Mouse (Mus musculus) CH12.LX (cell line): ENCODE results near the gene Plaur. TPM values are rescaled to one million over a fixed set of nuclear protein-coding genes. Genes with fewer than 3 reads are reported as not detected.
A peak's percentile ranks its signal among the peaks of the same experiment; 100 is the strongest.

Experiments used
- DNase-seq: peaks from one replicate; pipeline ENCODE4 v3.0.0-alpha.2; 2013; ENCODE audit errors: extremely low read depth
- H3K27ac ChIP-seq: 2 replicates; pipeline ENCODE4 v1.5.1; 2012; ENCODE audit warnings: low read depth, mild to moderate bottlenecking, control low read depth, moderate library complexity; ENCODE audit not compliant: insufficient read depth
- H3K27me3 ChIP-seq: replicated peaks from 2 replicates; pipeline ENCODE3; 2012; ENCODE audit warnings: inconsistent platforms
- H3K36me3 ChIP-seq, 2 experiments: replicated peaks in 1 of 2; 2 replicates each; pipeline versions ENCODE3 to v1.6.1; 2012; ENCODE audit warnings: inconsistent platforms in 1 of 2, low read length in 1 of 2, mild to moderate bottlenecking in 1 of 2, mixed read lengths in 1 of 2, moderate library complexity in 1 of 2; ENCODE audit not compliant: control insufficient read depth in 1 of 2, insufficient read depth in 1 of 2
- H3K4me1 ChIP-seq, 2 experiments: 2 replicates each; pipeline ENCODE4 v1.6.1; 2012; ENCODE audit warnings: inconsistent platforms in 1 of 2, moderate library complexity in 1 of 2; ENCODE audit not compliant: insufficient read depth in 2 of 2, control insufficient read depth in 1 of 2
- H3K4me2 ChIP-seq: 2 replicates; pipeline ENCODE4 v1.6.1; 2012; ENCODE audit warnings: low read depth, mild to moderate bottlenecking, control low read depth; ENCODE audit not compliant: poor library complexity, insufficient read depth, severe bottlenecking
- H3K4me3 ChIP-seq, 3 experiments: fragments of 150-350 bp in 1 of 3; sonication (generic) in 1 of 3; replicated peaks in 1 of 3; 2 replicates each; pipeline versions ENCODE3 to v1.5.1; 2011 to 2012; ENCODE audit warnings: low read depth in 2 of 3, low read length in 2 of 3, mild to moderate bottlenecking in 2 of 3, moderate library complexity in 2 of 3, control low read depth in 1 of 3, improper control_type of control experiment in 1 of 3, inconsistent platforms in 1 of 3, mixed read lengths in 1 of 3; ENCODE audit not compliant: poor library complexity in 1 of 3
- H3K79me2 ChIP-seq: replicated peaks from 2 replicates; pipeline ENCODE4 v1.6.1; 2012; ENCODE audit warnings: mild to moderate bottlenecking, moderate library complexity; ENCODE audit not compliant: control insufficient read depth, poor library complexity, insufficient read depth, severe bottlenecking; ENCODE audit errors: extremely low read depth
- H3K9ac ChIP-seq: 2 replicates; pipeline ENCODE4 v1.6.1; 2012; ENCODE audit warnings: low read depth, mild to moderate bottlenecking, control low read depth, moderate library complexity; ENCODE audit not compliant: insufficient read depth
- H3K9me3 ChIP-seq: replicated peaks from 2 replicates; pipeline ENCODE3; 2012; ENCODE audit warnings: low read length, inconsistent platforms, mixed read lengths
- BHLHE40 ChIP-seq: IDR thresholded peaks from 2 replicates; pipeline ENCODE4 v1.6.1; 2011; ENCODE audit warnings: mild to moderate bottlenecking, low read depth, low read length, improper control_type of control experiment
- E2F4 ChIP-seq: IDR thresholded peaks from 2 replicates; pipeline ENCODE4 v1.6.1; 2011; ENCODE audit warnings: low read depth, low read length, improper control_type of control experiment; ENCODE audit not compliant: insufficient replicate concordance
- GABPA ChIP-seq: IDR thresholded peaks from 2 replicates; pipeline ENCODE4 v1.6.1; 2012; ENCODE audit warnings: low read depth, low read length, improper control_type of control experiment, inconsistent platforms; ENCODE audit not compliant: insufficient replicate concordance
- HCFC1 ChIP-seq: IDR thresholded peaks from 2 replicates; pipeline ENCODE4 v1.6.1; 2012; ENCODE audit warnings: low read depth, mild to moderate bottlenecking, inconsistent platforms, low read length, improper control_type of control experiment
- IRF4 ChIP-seq: IDR thresholded peaks from 2 replicates; pipeline ENCODE4 v1.6.1; 2014; ENCODE audit warnings: low read depth, mild to moderate bottlenecking, inconsistent platforms, low read length, improper control_type of control experiment
- KAT2A ChIP-seq: IDR thresholded peaks from 2 replicates; pipeline ENCODE4 v1.6.1; 2012; ENCODE audit warnings: low read length, improper control_type of control experiment, inconsistent platforms; ENCODE audit not compliant: insufficient replicate concordance
- MAFK ChIP-seq: IDR thresholded peaks from 2 replicates; pipeline ENCODE4 v1.6.1; 2011; ENCODE audit warnings: low read length, improper control_type of control experiment; ENCODE audit not compliant: insufficient replicate concordance
- MEF2A ChIP-seq: IDR thresholded peaks from 2 replicates; pipeline ENCODE4 v1.6.1; 2014; ENCODE audit warnings: low read depth, mild to moderate bottlenecking, inconsistent platforms, low read length, improper control_type of control experiment, borderline replicate concordance
- MYC ChIP-seq: IDR thresholded peaks from 2 replicates; pipeline ENCODE4 v1.6.1; 2011; ENCODE audit warnings: low read depth, mild to moderate bottlenecking, improper control_type of control experiment, low read length
- NELFE ChIP-seq: IDR thresholded peaks from 2 replicates; pipeline ENCODE4 v1.6.1; 2011; ENCODE audit warnings: low read depth, low read length, improper control_type of control experiment
- POLR2A ChIP-seq: IDR thresholded peaks from 2 replicates; pipeline ENCODE4 v1.6.1; 2011; ENCODE audit warnings: low read depth, mild to moderate bottlenecking, improper control_type of control experiment, low read length
- RCOR1 ChIP-seq: conservative IDR thresholded peaks from 2 replicates; pipeline ENCODE4 v1.6.1; 2012; ENCODE audit warnings: low read depth, mild to moderate bottlenecking, inconsistent platforms, low read length, improper control_type of control experiment
- SIN3A ChIP-seq: IDR thresholded peaks from 2 replicates; pipeline ENCODE4 v1.6.1; 2012; ENCODE audit warnings: low read length, improper control_type of control experiment, inconsistent platforms
- SMC3 ChIP-seq: IDR thresholded peaks from 2 replicates; pipeline ENCODE4 v1.6.1; 2011; ENCODE audit warnings: low read depth, low read length, improper control_type of control experiment
- UBTF ChIP-seq: IDR thresholded peaks from 2 replicates; pipeline ENCODE4 v1.6.1; 2012; ENCODE audit warnings: low read depth, mild to moderate bottlenecking, inconsistent platforms, low read length, improper control_type of control experiment, moderate library complexity
- USF2 ChIP-seq: conservative IDR thresholded peaks from 2 replicates; pipeline ENCODE4 v1.6.1; 2011; ENCODE audit warnings: low read depth, low read length, improper control_type of control experiment
- dilution Hi-C: fragments of 300-500 bp; cut with MboI; formaldehyde crosslinking; loops from 2 replicates; pipeline ENCODE4 v1.14.3; 2020; ENCODE audit warnings: low sequenced_read_pairs; ENCODE audit not compliant: extremely low pct_unique_long_range_greater_than_20kb, extremely low pct_ligation_motif_present
- in situ Hi-C: fragments of 300-500 bp; cut with MboI; formaldehyde crosslinking; loops from 3 replicates; pipeline ENCODE4 v1.14.3; 2019; ENCODE audit warnings: low sequenced_read_pairs, low pct_ligation_motif_present, low pct_unique_long_range_greater_than_20kb, mixed read lengths
- polyA plus RNA-seq: library from polyadenylated mRNA; unstranded; fragments of >175 nt; gene quantifications from 2 replicates; pipeline ENCODE4 v1.2.1, GENCODE M21; 2012; ENCODE audit warnings: low read depth; ENCODE audit not compliant: insufficient read length
- total RNA-seq, 2 experiments: library from RNA; depleted of rRNA; stranded (reverse); fragments of 300-350 nt in 1 of 2; fragments of >200 nt in 1 of 2; gene quantifications; 2 replicates each; pipeline ENCODE4 v1.2.3; 2012 to 2014

The Plaur gene
- total and polyA plus RNA-seq, 3 experiments: 0.13 to 0.72 (median 0.26) TPM

DNA sequence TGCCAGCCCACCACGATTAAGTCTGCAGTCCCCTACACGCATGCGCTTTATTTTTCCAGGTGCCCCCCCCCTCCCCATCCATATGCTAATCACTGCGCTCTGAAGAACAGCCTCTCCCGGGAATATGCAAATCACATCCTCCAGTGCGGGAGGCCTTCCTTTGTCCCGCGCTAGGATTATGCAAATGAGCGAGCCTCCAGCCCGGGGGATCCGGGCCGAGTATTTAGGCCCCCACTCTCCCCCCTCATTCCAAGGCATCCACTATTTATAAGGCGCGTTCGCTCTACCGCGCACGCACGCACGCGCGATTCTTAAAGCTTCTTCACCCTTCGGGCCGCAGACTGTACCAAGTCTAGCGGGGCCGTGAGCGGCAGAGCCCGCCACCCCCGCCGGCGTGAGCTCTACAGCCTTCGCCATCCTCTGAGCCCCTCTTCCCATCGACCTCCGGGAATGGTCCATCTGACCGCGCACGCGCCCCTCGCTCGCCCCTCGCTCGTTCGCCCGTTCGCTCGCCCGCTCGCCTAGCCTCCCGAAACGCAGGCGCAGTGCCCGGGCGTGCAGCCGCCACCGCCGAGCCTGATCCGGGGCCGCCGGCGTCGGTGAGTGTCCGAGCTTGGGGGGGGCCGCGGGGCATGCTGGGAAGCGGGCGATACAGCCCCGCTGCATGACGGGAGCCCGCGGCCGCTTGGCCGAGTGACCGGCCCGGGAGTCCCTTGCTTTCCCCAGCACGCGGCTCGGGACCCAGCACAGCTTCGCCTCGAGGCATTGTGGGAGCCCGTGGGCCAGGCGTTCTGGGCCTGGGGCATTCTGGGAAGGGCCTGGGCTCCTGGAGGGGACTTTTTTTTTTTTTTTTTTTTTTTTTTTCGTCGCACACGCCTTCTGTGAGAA, 44.8 kb downstream of the Plaur start, which contains the start of gene Zfp428 (continued):
- peak; percentile 94 for TF ChIP-seq NELFE

DNA sequence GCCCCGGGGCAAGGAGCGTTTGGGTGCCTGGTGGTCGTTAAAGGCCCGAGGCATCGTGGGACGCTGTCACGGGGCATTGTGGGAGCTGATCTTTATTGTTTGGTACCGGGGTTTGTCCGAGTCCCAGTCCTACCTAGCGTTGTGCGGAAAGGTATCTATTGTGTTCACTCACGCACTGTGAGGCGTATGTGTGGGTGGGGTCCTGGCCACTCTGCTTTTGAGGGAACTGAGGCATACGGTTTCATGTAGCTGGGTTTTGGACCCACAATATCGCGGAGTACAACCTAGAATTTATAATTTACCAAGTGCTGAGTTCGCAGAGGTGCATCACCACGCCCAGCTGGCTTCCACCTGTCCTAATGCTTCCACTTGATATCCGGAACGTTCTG, 45.4 kb downstream of the Plaur start:
- dilution Hi-C loops: no loop called here
- no peaks in the 10 kb centered on the region for H3K9me3 ChIP-seq
- H3K4me2 ChIP-seq: peak overlapping the region; percentile 74
- H3K27ac ChIP-seq: peak overlapping the region; percentile 61; the same call in 1 of the 2 replicates
- H3K27me3 ChIP-seq: no peaks in the 10 kb centered on the region
- TF ChIP-seq SIN3A: peak; percentile 42; the same call in 1 of the 2 replicates
- 0 out of 2 replicates have a peak, but pooled peaks have one; percentile 0 for TF ChIP-seq KAT2A
- TF ChIP-seq HCFC1: 0 out of 2 replicates have a peak, but pooled peaks have one; percentile 4
- TF ChIP-seq RCOR1: no peak
- peak overlapping the region; percentile 66 for H3K9ac ChIP-seq
- no peak for DNase-seq
- H3K4me3 ChIP-seq: peak overlapping the region; percentile 75 to 88 (median 76)
- peaks cover 0 to 16% of the 10 kb centered on the region in 2 experiments for H3K36me3 ChIP-seq
- 0 out of 2 replicates have a peak, but pooled peaks cover 2% of the 10 kb centered on the region for H3K79me2 ChIP-seq
- in situ Hi-C loops: no loop called here
- peaks cover 0 to 25% of the 10 kb centered on the region in 2 experiments; a peak in 2 of 4 replicates for H3K4me1 ChIP-seq

DNA sequence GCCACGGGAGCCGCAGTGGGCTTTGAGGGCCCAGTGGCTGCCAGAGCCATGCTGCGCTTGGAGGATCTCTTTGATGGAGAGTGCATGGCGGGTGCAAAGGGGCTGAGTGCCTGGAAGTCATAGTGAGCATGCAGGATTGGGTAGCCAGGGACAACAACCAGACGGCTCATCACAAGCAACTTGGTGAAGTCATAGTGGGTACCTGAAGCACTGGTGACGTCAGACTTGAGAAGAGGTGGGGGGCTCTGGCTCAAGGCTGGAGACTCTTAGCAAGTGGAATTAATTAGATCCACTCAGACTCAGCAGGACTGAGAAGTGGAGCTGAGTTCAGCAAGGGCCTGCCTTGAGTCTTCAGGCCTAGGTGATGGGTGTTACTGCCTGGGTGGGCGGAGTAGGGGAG, 50.1 kb downstream of the Plaur start, which contains the start of gene AC161166.1:
Gene AC161166.1 (minus strand): TSS at position 101 of the 400 bp plus-strand sequence.
- H3K79me2 ChIP-seq: no peaks in the 10 kb centered on the region
- H3K36me3 ChIP-seq: peaks cover 0 to 44% of the 10 kb centered on the region in 2 experiments
- dilution Hi-C loops: no loop called here
- in situ Hi-C loops: no loop called here
- no peaks in the 10 kb centered on the region for H3K9me3 ChIP-seq
- no peak within 1 kb of the TSS for H3K27ac ChIP-seq
- H3K9ac ChIP-seq: no peak within 1 kb of the TSS
- DNase-seq: no peak
- no peak within 1 kb of the TSS for H3K4me2 ChIP-seq
- TF ChIP-seq E2F4 (no peak), USF2 (no peak), MEF2A (no peak), POLR2A (no peak), MYC (no peak), NELFE (no peak), UBTF (no peak), GABPA (no peak), RCOR1 (no peak), SMC3 (no peak), MAFK (no peak), IRF4 (no peak), BHLHE40 (no peak)
- TF ChIP-seq, all 38 proteins: peak for 0
- H3K4me3 ChIP-seq: no peak within 1 kb of the TSS
- H3K27me3 ChIP-seq: no peaks in the 10 kb centered on the region
- H3K4me1 ChIP-seq: peaks cover 0 to 9% of the 10 kb centered on the region in 2 experiments; a peak in 2 of 4 replicates
